Mouse (Mus musculus) olfactory bulb, adult 2 months (tissue): ENCODE data around the gene Rpl28. TPM values are rescaled to one million over a fixed set of nuclear protein-coding genes. Genes with fewer than 3 reads are reported as not detected.

Source experiments
- H3K27ac ChIP-seq: fragments of 200-500 bp; 2 replicates; pipeline ENCODE4 v1.5.1; 2012; ENCODE audit warnings: low read depth, low read length; ENCODE audit not compliant: insufficient read depth
- H3K4me1 ChIP-seq: fragments of 200-500 bp; 2 replicates; pipeline ENCODE4 v1.6.1; 2012; ENCODE audit warnings: low read length; ENCODE audit not compliant: control insufficient read depth, insufficient read depth
- H3K4me3 ChIP-seq: fragments of 200-500 bp; 2 replicates; pipeline ENCODE4 v1.5.1; 2012; ENCODE audit warnings: mild to moderate bottlenecking, low read depth, low read length, moderate library complexity; ENCODE audit not compliant: insufficient read depth
- CTCF ChIP-seq: fragments of 200-500 bp; IDR thresholded peaks from 2 replicates; pipeline ENCODE4 v1.5.1; 2012; ENCODE audit warnings: low read depth, mild to moderate bottlenecking, low read length, moderate library complexity; ENCODE audit not compliant: insufficient read depth
- POLR2A ChIP-seq: fragments of 200-500 bp; IDR thresholded peaks from 2 replicates; pipeline ENCODE4 v1.6.1; 2012; ENCODE audit warnings: mild to moderate bottlenecking, low read depth, low read length, moderate library complexity; ENCODE audit not compliant: insufficient read depth
- WGBS: fragments of 180-500 bp; shearing (Covaris S2); methylation state at CpG from one replicate; pipeline ENCODE4 v1.1.7; 2018; 5-methylcytosine and 5-hydroxymethylcytosine counted together
- polyA plus RNA-seq: library from polyadenylated mRNA; stranded (reverse); fragments of >200 nt; gene quantifications from 2 replicates; pipeline ENCODE4 v1.2.4, GENCODE M21; 2012; ENCODE audit warnings: low replicate concordance; ENCODE audit not compliant: missing spikeins, insufficient read depth, insufficient read length

Rpl28 gene
- polyA plus RNA-seq, 1 experiment = not detected

- WGBS = 64% methylated on average over 3 of the region's 3 CpGs
- TF ChIP-seq POLR2A (no peak), CTCF (no peak)
- Histone ChIP-seq H3K4me3 (no peak overlapping the region), H3K4me1 (no peaks in the 10 kb centered on the region; the same call in 1 of the 2 replicates), H3K27ac (no peak overlapping the region)
These were observed 10.5 kb upstream of the Rpl28 start for GRCm38 (mm10) chr7:4782130-4782529.

DNA sequence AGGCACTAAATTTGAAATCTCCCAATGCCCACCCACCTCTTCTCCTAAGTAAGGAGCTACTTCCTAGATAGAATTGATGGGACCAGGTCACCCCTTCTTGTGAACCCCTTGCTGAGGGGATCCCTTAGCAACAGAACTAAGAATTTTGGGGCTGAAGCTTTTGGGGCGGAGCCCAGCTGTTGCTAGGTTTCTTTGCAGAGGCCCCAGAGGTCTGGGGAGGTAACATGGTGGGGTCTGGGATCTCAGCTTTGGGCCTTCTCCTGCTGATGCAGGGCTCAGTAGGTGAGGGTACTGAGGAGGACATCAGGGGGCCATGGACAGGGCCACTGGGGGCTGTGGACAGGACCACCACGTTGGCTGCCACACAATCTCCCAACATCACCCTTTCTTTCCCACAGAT lies 9.9 kb upstream of the Rpl28 start, which contains the start of the genes Il11 and Tmem190:
TSS of gene Il11 (minus strand) at position 101 of the 400 bp plus-strand sequence.
TSS of gene Tmem190 (plus strand) at position 179 of the 400 bp plus-strand sequence.
- no peaks in the 10 kb centered on the region for H3K4me1 ChIP-seq
- WGBS = 84% methylated on average over 2 of the region's 2 CpGs
- H3K4me3 ChIP-seq = no peak within 1 kb of the TSS
- no peak within 1 kb of the TSS for H3K27ac ChIP-seq
- TF ChIP-seq POLR2A = no peak
- TF ChIP-seq CTCF = no peak

GRCm38 (mm10) chr7:4783667-4784268 lies 8.9 kb upstream of the Rpl28 start:
- TF ChIP-seq POLR2A (no peak), CTCF (no peak)
- WGBS = 91% methylated on average over 14 of the region's 14 CpGs
- H3K4me3 ChIP-seq = no peak overlapping the region

GRCm38 (mm10) chr7:4788499-4789435 lies 3.9 kb upstream of the Rpl28 start:
- no peak overlapping the region for H3K27ac ChIP-seq
- peak overlapping the region; percentile 53 for H3K4me3 ChIP-seq
- peaks cover 10% of the 10 kb centered on the region for H3K4me1 ChIP-seq
- TF ChIP-seq POLR2A (no peak), CTCF (no peak)
- 3% methylated on average over 64 of the region's 64 CpGs for WGBS

More at GRCm38 (mm10) chr7:4783667-4784268, 8.9 kb upstream of the Rpl28 start:
- H3K27ac ChIP-seq = no peak overlapping the region
- peaks cover 4% of the 10 kb centered on the region for H3K4me1 ChIP-seq

DNA sequence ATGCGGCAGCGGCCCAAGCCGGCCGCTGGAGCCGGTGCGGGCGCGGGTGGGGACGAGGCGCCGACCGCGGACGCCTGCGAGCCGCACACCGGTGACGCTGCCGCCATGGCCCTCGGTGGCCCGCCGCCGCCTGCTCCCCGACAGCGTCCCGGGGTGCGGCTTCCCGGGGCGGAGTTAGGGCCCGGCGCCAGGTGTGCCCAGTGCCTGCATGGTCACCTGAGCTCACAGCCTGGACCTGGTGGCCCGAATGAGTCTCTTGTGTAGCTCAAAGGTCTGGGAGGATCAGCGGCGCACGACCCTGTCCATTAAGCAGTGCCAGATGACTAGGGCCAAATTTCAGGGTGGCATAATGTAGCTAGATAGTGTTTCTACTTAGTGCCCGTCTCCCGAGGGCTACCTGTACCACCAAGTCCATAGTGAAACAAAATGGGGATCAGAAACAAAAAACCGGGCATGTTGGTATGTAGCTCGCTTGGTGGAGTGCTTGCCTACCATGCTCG lies 3.2 kb upstream of the Rpl28 start, which contains the start of gene Tmem238:
TSS of gene Tmem238 (minus strand) at position 221 of the 500 bp plus-strand sequence.
- TF ChIP-seq CTCF (no peak), POLR2A (no peak)
- Histone ChIP-seq H3K4me1 (peaks cover 16% of the 10 kb centered on the region), H3K27ac (no peak within 1 kb of the TSS), H3K4me3 (peak within 1 kb of the TSS; percentile 53)
- 10% methylated on average over 40 of the region's 40 CpGs for WGBS

- WGBS = under 1% methylated on average over 31 of the region's 31 CpGs
- peaks cover 15% of the 10 kb centered on the region for H3K4me1 ChIP-seq
- H3K4me3 ChIP-seq = peak overlapping the region; percentile 91
- H3K27ac ChIP-seq = 0 out of 2 replicates have a peak overlapping the region, but pooled peaks have one; percentile 68
These were observed 574 bp downstream of the Rpl28 start for GRCm38 (mm10) chr7:4793248-4793647.

- Histone ChIP-seq H3K27ac (no peak overlapping the region), H3K4me1 (peaks cover 12% of the 10 kb centered on the region), H3K4me3 (peak overlapping the region; percentile 91)
- 47% methylated on average over 4 of the region's 4 CpGs for WGBS
- TF ChIP-seq POLR2A = no peak
- no peak for TF ChIP-seq CTCF
These were observed 1.0 kb downstream of the Rpl28 start for GRCm38 (mm10) chr7:4793674-4794073.

GRCm38 (mm10) chr7:4794631-4795168 lies 2.0 kb downstream of the Rpl28 start:
- Histone ChIP-seq H3K27ac (no peak overlapping the region), H3K4me3 (no peak overlapping the region), H3K4me1 (peaks cover 7% of the 10 kb centered on the region)
- WGBS = 84% methylated on average over 3 of the region's 3 CpGs
- TF ChIP-seq POLR2A = no peak
- no peak for TF ChIP-seq CTCF

DNA sequence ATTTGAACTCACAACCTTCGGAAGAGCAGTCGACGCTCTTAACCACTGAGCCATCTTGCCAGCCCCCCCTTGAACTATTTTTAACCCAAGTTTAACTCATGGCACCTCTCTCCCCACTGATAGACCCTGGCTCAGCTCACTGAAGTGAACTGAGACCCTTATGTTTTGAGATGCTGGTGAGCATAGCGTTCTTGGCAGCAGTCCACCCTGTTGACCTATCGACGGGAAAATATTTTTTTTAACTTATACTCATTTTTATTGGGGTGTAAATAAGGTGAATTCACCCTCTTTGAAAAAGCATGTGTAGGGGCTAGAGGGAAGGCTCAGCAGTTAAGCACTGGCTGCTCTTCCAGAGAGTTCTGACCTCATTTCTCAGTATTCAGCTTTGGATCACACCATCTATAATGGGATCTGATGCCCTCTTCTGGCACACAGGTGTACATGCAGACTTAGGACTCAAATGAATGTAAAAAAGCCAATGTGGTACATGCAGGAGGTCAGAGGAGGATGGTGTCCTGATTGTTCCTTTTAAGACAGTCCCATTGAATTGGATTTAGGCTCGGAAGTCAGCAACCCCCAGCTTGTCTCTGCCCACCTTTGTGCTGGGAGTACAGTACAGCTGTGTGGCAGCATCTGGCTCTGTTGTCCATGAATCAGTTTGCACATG lies 3.2 kb downstream of the Rpl28 start:
- no peak for TF ChIP-seq CTCF
- TF ChIP-seq POLR2A = no peak
- 57% methylated on average over 7 of the region's 7 CpGs for WGBS
- H3K4me1 ChIP-seq = peaks cover 7% of the 10 kb centered on the region
- no peak overlapping the region for H3K4me3 ChIP-seq
- no peak overlapping the region for H3K27ac ChIP-seq
